Mouse (Mus musculus): ENCODE results near the gene Clec4a3. TPM values are rescaled to one million over a fixed set of nuclear protein-coding genes. Genes with fewer than 3 reads are reported as not detected.
A peak's percentile ranks its signal among the peaks of the same experiment; 100 is the strongest.
"Not testable (repeated sequence)": the region's sequence is repeated elsewhere in the genome, so short reads cannot be mapped to it uniquely, and the experiment has no call there.

Clec4a3 gene
- total RNA-seq (2021) = 1 to 10 TPM; 1.8 to 5.4 TPM
- long read RNA-seq, experiment 1, partial matches to known transcripts = 0 of 3 reads
- long read RNA-seq, experiment 1, other reads (novel, unspliced or antisense) = 0 of 3 reads
- long read RNA-seq, experiment 2, partial matches to known transcripts = 0 of 3 reads
- long read RNA-seq, experiment 2, other reads (novel, unspliced or antisense) = 0 of 3 reads

DNA sequence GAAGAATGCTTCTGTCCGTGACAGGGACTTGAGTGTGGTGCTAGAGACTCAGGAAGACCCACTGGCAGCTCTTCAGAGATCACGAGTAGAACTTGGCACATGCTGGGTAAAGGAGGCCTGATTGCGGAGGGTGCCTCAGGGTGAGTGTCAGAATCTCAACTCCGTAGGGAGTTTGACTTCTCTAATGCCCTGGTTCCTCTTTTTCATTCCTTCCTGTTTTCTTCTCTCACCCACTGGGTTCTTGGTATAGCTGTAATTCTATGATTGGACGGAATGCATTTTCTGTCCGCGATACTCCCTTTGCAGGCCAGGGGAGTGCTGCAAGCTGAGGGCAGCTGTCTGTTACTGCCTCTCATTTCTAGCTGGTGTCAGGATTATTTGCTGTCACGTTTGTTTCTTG lies at the start of gene Clec4a3:
TSS of gene Clec4a3 (plus strand) at position 115 of the 400 bp plus-strand sequence.
- DNase-seq = no peak

DNA sequence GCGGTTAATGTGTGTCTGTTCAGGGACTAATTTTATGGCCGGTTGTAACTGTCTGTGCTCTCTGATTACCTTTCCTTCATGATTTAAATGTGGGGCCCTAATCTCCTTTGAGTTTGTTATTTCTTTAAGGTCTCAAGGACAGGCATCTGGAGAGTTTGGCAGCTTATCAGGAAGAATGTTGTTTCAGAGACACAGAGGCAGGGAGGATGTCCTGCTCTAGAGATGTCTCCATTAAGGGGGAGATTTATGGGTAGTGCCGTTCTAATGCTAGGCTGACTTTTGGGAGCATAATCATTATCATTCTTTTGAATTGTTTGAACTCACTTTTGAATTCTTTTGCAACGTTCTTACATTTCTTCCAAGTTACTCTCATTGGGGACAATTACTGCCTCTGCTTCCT lies 32.4 kb upstream of the Clec4a3 start:
- no peak for DNase-seq

DNA sequence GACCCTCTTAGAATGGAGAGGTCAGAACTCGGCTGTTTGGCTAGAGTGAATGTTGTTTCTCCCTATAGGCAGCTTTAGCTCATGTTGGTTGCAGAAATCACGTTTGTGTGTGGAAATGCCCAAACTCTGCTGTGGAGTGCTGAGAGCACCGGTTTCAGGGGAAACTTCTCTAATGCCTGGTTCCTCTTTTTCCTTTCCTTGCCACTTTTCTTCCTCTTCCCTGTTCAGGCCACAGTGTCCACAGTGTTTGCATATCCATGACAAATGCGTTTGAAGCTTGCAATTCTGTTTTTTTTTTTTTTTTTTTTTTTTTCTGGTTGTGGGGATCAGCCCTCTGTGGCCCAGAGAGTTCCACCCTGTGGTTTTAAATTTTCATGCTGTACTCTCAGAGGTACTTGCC lies 30.9 kb upstream of the Clec4a3 start, which contains the start of gene Clec4a1:
TSS of gene Clec4a1 (plus strand) at position 398 of the 400 bp plus-strand sequence.
- no peak for DNase-seq

DNA sequence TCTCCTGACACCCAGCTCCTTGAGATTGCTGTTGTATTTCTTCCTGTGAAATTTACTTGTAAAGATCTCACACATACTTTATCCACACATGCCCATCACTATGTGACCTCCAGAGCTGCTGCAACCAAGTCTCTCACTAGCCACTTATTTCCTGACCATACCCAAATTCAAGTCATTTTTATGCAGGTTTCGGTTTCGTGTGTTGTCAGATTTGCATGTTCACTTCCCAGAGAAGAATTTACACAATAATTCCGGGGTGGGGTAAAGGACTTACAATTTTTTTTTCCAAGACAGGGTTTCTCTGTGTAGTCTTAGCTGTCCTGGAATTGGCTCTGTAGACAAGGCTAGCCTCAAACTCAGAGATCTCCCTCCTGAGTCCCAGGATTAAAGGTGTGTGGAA lies 17.5 kb upstream of the Clec4a3 start:
- no peak for DNase-seq

DNA sequence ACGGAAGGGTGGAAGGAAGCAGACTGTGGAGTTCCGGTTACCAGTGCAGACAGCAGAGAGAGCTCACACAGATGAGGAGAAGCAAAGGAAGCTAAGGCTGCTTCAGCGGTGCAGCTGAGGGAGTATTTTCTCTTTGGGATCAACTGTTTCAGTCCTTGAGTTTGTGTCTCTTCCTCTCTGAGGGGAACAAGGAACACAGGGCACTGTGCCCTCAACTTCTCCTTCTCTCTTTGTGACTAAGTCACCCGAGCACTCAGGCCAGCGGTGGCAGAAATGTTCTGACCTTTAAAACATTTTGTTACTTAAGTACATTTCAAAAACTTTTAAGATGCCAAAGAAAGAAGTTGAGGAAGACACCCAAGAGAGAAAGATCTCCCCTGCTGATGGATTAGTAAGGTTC lies 12.7 kb upstream of the Clec4a3 start:
- DNase-seq = no peak

DNA sequence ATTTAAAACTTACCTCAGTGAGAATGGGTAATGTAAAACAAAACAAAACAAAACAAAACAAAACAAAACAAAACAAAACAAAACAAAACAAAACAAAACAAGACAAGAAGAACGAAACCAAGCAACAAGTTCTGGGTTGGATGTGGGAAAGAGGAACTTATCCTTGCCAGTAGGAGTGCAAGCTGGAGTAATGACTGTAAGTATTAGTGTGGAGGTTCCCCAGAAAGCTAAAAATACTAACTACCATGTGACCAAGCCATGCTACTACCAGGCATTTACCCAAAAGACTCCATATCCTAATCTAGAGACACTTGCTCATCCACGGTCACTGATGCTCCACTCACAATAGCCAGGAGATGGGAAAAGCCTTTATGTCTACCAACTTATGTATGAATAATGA lies 5.6 kb upstream of the Clec4a3 start:
- DNase-seq = no peak

DNA sequence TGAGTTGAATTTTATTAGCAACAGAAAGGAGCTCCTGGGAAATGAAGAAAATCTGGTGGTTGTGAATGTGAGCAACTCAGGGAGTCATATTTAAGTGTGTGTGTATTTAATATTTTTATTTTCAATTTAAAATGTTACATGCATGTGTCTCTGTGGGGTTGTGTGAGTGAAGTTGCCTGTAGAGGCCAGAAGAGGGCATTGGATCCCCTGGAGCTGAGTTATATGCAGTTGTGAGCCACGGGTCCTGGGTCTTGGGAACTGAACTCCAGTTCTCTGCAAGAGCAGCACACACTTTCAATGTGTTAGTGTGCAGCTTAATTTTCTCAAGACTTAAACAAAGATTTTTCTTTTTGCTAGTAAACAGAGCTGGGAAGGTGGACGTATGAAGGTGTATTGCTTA lies 12.2 kb downstream of the Clec4a3 start:
- DNase-seq = no peak

DNA sequence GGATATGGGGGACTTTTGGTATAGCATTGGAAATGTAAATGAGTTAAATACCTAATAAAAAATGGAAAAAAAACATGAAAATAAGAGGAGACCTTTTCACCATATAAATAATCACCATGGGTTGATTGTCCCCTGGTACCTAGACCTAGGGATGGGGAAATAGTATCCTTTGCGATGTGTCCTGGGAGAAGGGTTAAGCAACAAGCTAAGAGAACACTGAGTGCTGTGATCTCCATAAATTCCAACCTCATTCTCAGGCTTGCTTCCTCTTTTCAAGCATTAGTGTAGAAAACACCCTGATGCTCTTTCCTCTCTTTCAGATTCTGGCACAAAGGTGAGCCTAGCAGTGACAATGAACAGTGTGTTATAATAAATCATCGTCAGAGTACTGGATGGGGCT lies 16.7 kb downstream of the Clec4a3 start:
- DNase-seq = no peak

DNA sequence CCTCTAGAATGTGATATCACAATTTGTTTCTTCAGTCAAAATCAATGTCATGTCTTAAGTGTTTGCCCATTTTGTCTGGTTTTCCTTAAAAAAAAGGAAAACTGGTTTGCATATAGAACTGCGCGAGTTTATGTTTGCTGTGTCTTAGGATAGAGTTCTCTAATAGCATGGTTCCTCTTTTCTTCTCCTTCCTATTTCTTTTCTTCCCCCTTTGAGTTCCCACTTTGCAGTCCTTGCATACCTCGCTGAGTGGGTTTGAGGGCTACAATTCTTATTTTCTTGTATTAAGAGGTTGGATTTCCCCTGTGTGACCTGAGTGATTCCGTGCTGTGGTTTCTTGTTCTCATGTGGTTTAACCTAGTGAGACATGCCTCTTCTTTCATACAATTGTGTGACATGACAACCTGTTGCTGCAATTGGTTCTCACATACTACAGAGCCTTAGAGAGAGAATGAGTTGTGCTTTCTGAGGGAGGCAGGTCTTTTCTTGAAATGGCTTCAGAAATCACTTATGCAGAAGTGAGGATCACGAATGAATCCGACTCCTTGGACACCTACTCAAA lies 37.6 kb downstream of the Clec4a3 start, which contains the start of gene Clec4a4:
TSS of gene Clec4a4 (plus strand) at position 492 of the 562 bp plus-strand sequence.
- no peak for DNase-seq

DNA sequence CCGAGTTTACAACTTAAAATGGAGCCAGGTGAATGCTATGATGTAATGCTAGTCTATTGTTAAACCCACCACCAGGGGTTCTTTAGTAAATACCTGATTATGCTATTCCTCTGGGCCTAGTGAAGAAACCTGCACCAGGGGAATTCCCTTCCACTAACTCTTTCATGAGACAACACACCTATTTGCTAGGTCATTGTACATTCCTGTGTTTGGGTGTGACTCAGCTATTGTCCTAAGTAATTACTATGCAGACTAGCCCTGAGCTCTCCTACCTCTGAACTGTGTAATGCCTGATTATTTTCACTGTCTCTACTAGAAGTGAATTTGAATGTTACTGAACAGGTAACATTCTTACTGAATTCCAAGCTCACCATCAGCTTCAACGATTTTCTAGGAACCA lies 52.4 kb downstream of the Clec4a3 start:
- not testable (repeated sequence) for DNase-seq

DNA sequence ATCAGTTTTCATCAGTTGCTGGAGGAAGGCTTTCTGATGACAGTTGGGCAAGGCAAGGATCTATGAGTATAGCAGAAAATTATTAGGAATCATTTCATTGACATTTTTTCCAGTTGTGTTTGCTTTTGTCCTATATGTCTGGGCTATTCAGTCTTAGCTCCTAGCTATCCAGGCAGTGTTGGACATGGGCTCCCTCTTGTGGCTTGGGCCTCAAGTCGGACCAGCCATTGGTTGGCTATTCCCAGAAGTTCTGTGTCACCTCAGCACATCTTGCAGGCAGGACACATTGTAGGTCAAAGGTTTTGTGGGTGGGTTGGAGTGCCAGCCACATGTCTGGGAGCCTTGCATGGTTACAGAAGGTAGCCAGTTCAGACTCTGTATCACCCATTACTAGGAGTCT lies 53.3 kb downstream of the Clec4a3 start:
- peak; percentile 3 to 4 for DNase-seq

Other genes starting within 250 kb of the Clec4a3 start
- gene Nanog, start 245.0 kb upstream of the Clec4a3 start, total RNA-seq (2021) = not detected
- 1 to 10 TPM; 5.8 to 9.6 TPM for gene Slc2a3, start 150.9 kb upstream of the Clec4a3 start, total RNA-seq (2021)
- 10 to 100 TPM; 18.5 to 19.6 TPM for gene Foxj2, start 132.6 kb upstream of the Clec4a3 start, total RNA-seq (2021)
- gene C3ar1, start 96.4 kb upstream of the Clec4a3 start, total RNA-seq (2021) = 1 to 10 TPM; 3.0 to 3.2 TPM
- gene Necap1, start 78.0 kb upstream of the Clec4a3 start, total RNA-seq (2021) = 10 to 100 TPM; 54.9 to 67.6 TPM
- 1 to 10 TPM; 2.2 to 4.5 TPM for gene Clec4a1, start 30.7 kb upstream of the Clec4a3 start, total RNA-seq (2021)
- gene Clec4a4, start 37.9 kb downstream of the Clec4a3 start, total RNA-seq (2021) = not detected
- gene Clec4b1, start 97.4 kb downstream of the Clec4a3 start, total RNA-seq (2021) = 1 to 10 TPM in 1 of 2 experiments, not detected in 1; 1.7 TPM
- gene Clec4a2, start 153.9 kb downstream of the Clec4a3 start, total RNA-seq (2021) = 1 to 10 TPM; 1.7 to 3.3 TPM
- gene Clec4b2, start 220.4 kb downstream of the Clec4a3 start, total RNA-seq (2021) = not detected